Mouse (Mus musculus) neural tube, embryonic 14.5 days (tissue): ENCODE results near the gene Dmrt1. TPM values are rescaled to one million over a fixed set of nuclear protein-coding genes. Genes with fewer than 3 reads are reported as not detected.

Source experiments
- ATAC-seq: fragments of 200-750 bp; cut with Nextera tagmentation; 2 replicates; pipeline ENCODE4 v1.8.0; 2017; ENCODE audit warnings: low read depth, mild to moderate bottlenecking, moderate TSS enrichment, moderate library complexity
- H3K27ac ChIP-seq: fragments of 300-500 bp; sonication (generic); 2 replicates; pipeline ENCODE4 v1.5.1; 2014; ENCODE audit warnings: low read depth, mild to moderate bottlenecking, control low read depth, low read length, moderate library complexity, mixed read lengths
- H3K27me3 ChIP-seq: fragments of 300-500 bp; sonication (generic); 2 replicates; pipeline ENCODE4 v1.6.1; 2014; ENCODE audit warnings: low read length; ENCODE audit not compliant: control insufficient read depth, insufficient read depth
- H3K36me3 ChIP-seq: fragments of 300-500 bp; sonication (generic); 2 replicates; pipeline ENCODE4 v1.6.1; 2014; ENCODE audit warnings: low read length, mixed read lengths; ENCODE audit not compliant: control insufficient read depth, insufficient read depth
- H3K4me1 ChIP-seq: fragments of 300-500 bp; sonication (generic); 2 replicates; pipeline ENCODE4 v1.6.1; 2014; ENCODE audit warnings: low read length; ENCODE audit not compliant: control insufficient read depth, insufficient read depth
- H3K4me2 ChIP-seq: fragments of 300-500 bp; sonication (generic); 2 replicates; pipeline ENCODE4 v1.6.1; 2014; ENCODE audit warnings: mild to moderate bottlenecking, low read depth, low read length, control low read depth
- H3K4me3 ChIP-seq: fragments of 300-500 bp; sonication (generic); 2 replicates; pipeline ENCODE4 v1.5.1; 2014; ENCODE audit warnings: low read depth, low read length, control low read depth, mixed read lengths
- H3K9ac ChIP-seq: fragments of 300-500 bp; sonication (generic); replicated peaks from 2 replicates; pipeline ENCODE4 v1.6.1; 2014; ENCODE audit warnings: low read depth, mild to moderate bottlenecking, control low read depth, low read length, mixed read lengths
- H3K9me3 ChIP-seq: fragments of 300-500 bp; sonication (generic); 2 replicates; pipeline ENCODE4 v1.6.1; 2016; ENCODE audit warnings: low read length; ENCODE audit not compliant: control insufficient read depth
- WGBS: fragments of 180-500 bp; shearing (Covaris S2); extraction: QIAGEN DNeasy Blood & Tissue Kit; methylation state at CpG from one replicate; pipeline ENCODE4 v1.1.7; 2014; 5-methylcytosine and 5-hydroxymethylcytosine counted together
- polyA plus RNA-seq: library from polyadenylated mRNA; unstranded; fragments of >200 nt; fragmentation: Nextera tagmentation; extraction: Ambion mirVana; gene quantifications from 2 replicates; pipeline ENCODE4 v1.2.1, GENCODE M21; 2014

The Dmrt1 gene
- polyA plus RNA-seq, 1 experiment from 2014 or later, result not detected

DNA sequence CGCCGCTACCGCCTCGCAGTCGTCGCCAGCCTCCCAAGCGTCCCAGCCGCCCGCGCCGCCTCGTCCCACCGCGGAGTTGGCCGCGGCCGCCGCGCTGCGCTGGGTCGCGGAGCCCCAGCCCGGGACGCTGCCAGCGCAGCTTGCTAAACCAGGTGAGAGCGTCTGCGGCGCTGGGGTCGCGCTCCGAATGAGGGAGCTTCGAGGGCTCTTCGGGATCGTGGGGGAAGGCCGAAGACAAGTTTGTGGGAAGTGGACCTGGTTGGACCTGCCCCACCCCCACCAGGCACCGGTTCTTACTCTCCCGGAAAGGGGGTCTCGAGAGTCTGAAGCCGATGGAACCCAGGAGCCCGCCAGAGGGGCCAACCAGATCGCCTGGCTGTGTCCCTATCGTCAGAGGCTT is 105.7 kb downstream of the Dmrt1 start:
- no peak for ATAC-seq
- Histone ChIP-seq H3K9ac (no peak overlapping the region), H3K9me3 (no peaks in the 10 kb centered on the region), H3K4me3 (peak overlapping the region; percentile 10; the same call in 1 of the 2 replicates), H3K36me3 (no peaks in the 10 kb centered on the region), H3K27ac (no peak overlapping the region), H3K4me2 (peak overlapping the region; percentile 16; the same call in 1 of the 2 replicates), H3K4me1 (peaks cover 10% of the 10 kb centered on the region), H3K27me3 (peaks cover 62% of the 10 kb centered on the region)
- WGBS, result under 1% methylated on average over 41 of the region's 42 CpGs

GRCm38 (mm10) chr19:25611876-25612805 is 106.7 kb downstream of the Dmrt1 start:
- WGBS, result 2% methylated on average over 16 of the region's 16 CpGs
- no peaks in the 10 kb centered on the region for H3K9me3 ChIP-seq
- H3K9ac ChIP-seq, result no peak overlapping the region
- peaks cover 10% of the 10 kb centered on the region for H3K4me1 ChIP-seq
- H3K4me3 ChIP-seq, result no peak overlapping the region
- H3K4me2 ChIP-seq, result no peak overlapping the region
- no peak overlapping the region for H3K27ac ChIP-seq
- ATAC-seq, result no peak
- H3K36me3 ChIP-seq, result no peaks in the 10 kb centered on the region
- peaks cover 63% of the 10 kb centered on the region for H3K27me3 ChIP-seq

DNA sequence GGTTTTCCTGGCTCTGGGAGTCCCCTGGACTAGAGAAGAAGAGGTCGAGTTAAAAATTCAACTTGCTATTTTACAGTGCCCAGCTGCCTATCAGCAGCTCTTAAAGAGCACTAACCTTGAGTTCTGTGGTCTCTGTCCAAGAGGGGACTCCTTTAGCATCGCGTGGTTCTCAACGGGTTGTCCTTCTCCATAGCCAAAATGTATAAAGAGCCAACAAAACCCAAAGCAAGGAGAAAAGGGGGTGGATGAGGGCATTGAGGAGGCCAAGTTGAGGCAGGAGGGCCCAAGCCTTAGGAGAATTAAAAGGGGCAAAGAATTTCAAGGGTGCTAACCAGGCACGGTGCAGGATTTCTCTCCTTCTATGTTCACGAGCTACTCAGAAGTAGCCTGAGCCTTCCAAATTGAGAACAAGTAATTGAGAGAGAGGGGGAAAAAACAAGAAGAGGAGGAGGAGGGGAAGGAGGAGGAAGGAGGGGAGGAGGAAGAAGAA is 107.4 kb downstream of the Dmrt1 start:
- Histone ChIP-seq H3K27ac (no peak overlapping the region), H3K9me3 (no peaks in the 10 kb centered on the region), H3K4me2 (no peak overlapping the region), H3K27me3 (peaks cover 65% of the 10 kb centered on the region), H3K4me1 (peaks cover 10% of the 10 kb centered on the region), H3K36me3 (no peaks in the 10 kb centered on the region), H3K4me3 (no peak overlapping the region), H3K9ac (no peak overlapping the region)
- WGBS, result 2% methylated on average over 6 of the region's 6 CpGs
- no peak for ATAC-seq

DNA sequence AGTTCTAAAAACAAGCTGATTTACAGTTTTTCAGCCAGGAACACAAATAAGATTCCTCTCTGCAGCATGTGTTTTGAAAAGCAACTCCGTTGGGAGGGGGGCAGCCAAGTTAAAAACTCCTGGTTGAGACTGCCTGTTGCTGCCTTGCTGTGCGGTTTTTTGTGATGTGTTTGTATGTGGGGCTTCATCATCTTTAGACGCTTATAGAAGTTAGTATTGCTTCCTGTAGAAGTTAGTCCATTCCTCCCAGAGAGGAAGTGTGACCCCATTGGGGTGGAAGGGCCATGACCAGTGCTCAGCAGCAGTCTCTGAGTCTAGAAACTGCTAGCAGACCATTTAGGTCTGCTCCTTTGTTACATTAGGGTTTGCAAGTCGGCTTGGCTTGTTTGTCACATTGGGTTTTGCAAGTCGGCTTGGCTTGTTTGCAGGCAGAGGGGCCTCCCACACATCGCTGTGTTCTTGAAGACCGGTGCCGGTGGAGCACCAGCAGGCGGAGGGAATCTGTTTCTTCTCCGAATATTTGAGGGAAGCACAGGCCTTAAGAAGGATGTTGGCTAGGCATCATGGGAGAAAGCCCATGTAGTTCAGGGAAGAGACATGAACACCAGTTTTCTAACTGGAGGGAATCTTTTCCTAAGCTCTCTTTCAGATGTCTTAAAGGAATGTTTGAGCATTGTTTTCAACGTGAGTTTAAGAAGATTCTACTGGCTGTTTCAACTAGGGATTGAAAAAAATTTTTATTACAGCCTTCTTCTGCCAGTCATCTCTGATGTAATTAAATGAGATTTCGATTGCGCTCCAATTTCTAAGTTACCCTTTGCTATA is 108.3 kb downstream of the Dmrt1 start:
- ATAC-seq, result no peak
- H3K4me1 ChIP-seq, result peaks cover 10% of the 10 kb centered on the region
- WGBS, result 4% methylated on average over 13 of the region's 13 CpGs
- H3K36me3 ChIP-seq, result no peaks in the 10 kb centered on the region
- H3K9ac ChIP-seq, result no peak overlapping the region
- no peaks in the 10 kb centered on the region for H3K9me3 ChIP-seq
- H3K27ac ChIP-seq, result no peak overlapping the region
- no peak overlapping the region for H3K4me2 ChIP-seq
- H3K27me3 ChIP-seq, result peaks cover 69% of the 10 kb centered on the region
- H3K4me3 ChIP-seq, result no peak overlapping the region

GRCm38 (mm10) chr19:25615889-25616288 is 110.5 kb downstream of the Dmrt1 start:
- ATAC-seq, result no peak
- Histone ChIP-seq H3K27me3 (peaks cover 72% of the 10 kb centered on the region), H3K9ac (no peak overlapping the region), H3K4me1 (peaks cover 2% of the 10 kb centered on the region), H3K9me3 (no peaks in the 10 kb centered on the region), H3K4me2 (no peak overlapping the region), H3K27ac (no peak overlapping the region), H3K4me3 (no peak overlapping the region), H3K36me3 (no peaks in the 10 kb centered on the region)
- WGBS, result 14% methylated on average over 6 of the region's 6 CpGs

GRCm38 (mm10) chr19:25622291-25623251 is 117.2 kb downstream of the Dmrt1 start:
- ATAC-seq, result peak; percentile 80

GRCm38 (mm10) chr19:25628490-25628889 is 123.1 kb downstream of the Dmrt1 start:
- H3K27me3 ChIP-seq, result peaks cover 26% of the 10 kb centered on the region
- H3K9ac ChIP-seq, result no peak overlapping the region
- no peaks in the 10 kb centered on the region for H3K36me3 ChIP-seq
- H3K27ac ChIP-seq, result no peak overlapping the region
- no peak overlapping the region for H3K4me3 ChIP-seq
- 10% methylated on average over 9 of the region's 9 CpGs for WGBS
- no peak overlapping the region for H3K4me2 ChIP-seq
- no peaks in the 10 kb centered on the region for H3K9me3 ChIP-seq
- 0 out of 2 replicates have a peak, but pooled peaks have one; percentile 54 for ATAC-seq
- H3K4me1 ChIP-seq, result no peaks in the 10 kb centered on the region

More at GRCm38 (mm10) chr19:25622291-25623251, 117.2 kb downstream of the Dmrt1 start:
- H3K27me3 ChIP-seq, result peaks cover 58% of the 10 kb centered on the region
- H3K4me3 ChIP-seq, result no peak overlapping the region
- H3K9ac ChIP-seq, result no peak overlapping the region
- H3K9me3 ChIP-seq, result no peaks in the 10 kb centered on the region
- H3K36me3 ChIP-seq, result no peaks in the 10 kb centered on the region
- 31% methylated on average over 54 of the region's 54 CpGs for WGBS
- H3K4me1 ChIP-seq, result no peaks in the 10 kb centered on the region
- H3K27ac ChIP-seq, result no peak overlapping the region
- H3K4me2 ChIP-seq, result peak overlapping the region; percentile 29

DNA sequence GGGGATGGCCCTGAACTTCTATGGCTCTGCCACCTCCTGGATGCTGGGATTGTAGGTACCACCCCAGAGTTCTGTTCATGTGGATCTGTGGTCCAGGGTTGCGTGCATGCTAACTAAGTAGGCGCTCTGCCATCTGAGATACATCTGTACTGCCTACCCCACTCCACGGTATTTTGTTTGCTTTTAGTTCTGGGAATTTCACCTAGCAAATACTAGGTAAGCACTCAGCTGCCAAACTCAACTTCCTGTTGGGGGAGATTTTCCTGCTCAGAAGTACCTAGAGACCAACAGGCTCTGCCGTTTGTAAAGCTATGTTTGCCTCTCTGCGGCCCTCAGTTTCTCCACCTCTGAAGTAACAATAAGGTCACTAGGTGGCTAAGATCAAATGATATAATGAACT is 129.7 kb downstream of the Dmrt1 start:
- no peak overlapping the region for H3K4me3 ChIP-seq
- H3K36me3 ChIP-seq, result no peaks in the 10 kb centered on the region
- no peak overlapping the region for H3K9ac ChIP-seq
- H3K27me3 ChIP-seq, result no peaks in the 10 kb centered on the region
- H3K4me2 ChIP-seq, result no peak overlapping the region; the same call in 1 of the 2 replicates
- H3K4me1 ChIP-seq, result no peaks in the 10 kb centered on the region
- no peak overlapping the region for H3K27ac ChIP-seq
- no peaks in the 10 kb centered on the region for H3K9me3 ChIP-seq
- ATAC-seq, result no peak
- WGBS, result 91% methylated on average over 5 of the region's 5 CpGs
